Mouse (Mus musculus): Measurements from ENCODE around the gene Sowaha. TPM values are rescaled to one million over a fixed set of nuclear protein-coding genes. Genes with fewer than 3 reads are reported as not detected.

The Sowaha gene
- total RNA-seq, 2 experiments from 2014 or later = 0.08 to 0.12 TPM

- no peak for DNase-seq
- intact Hi-C loops (cut with DNase I) = no loop called here
Observed at GRCm38 (mm10) chr11:53507098-53507805, 27.2 kb upstream of the Sowaha start.

- intact Hi-C loops (cut with DNase I) = no loop called here
- DNase-seq = no peak
Observed at GRCm38 (mm10) chr11:53505026-53505663, 25.1 kb upstream of the Sowaha start.

GRCm38 (mm10) chr11:53504376-53504775 lies 24.3 kb upstream of the Sowaha start:
- intact Hi-C loops (cut with DNase I) = no loop called here
- DNase-seq = no peak

GRCm38 (mm10) chr11:53503738-53504137 lies 23.7 kb upstream of the Sowaha start:
- intact Hi-C loops (cut with DNase I) = no loop called here
- DNase-seq = no peak

GRCm38 (mm10) chr11:53502039-53502765 lies 22.1 kb upstream of the Sowaha start:
- DNase-seq = no peak
- intact Hi-C loops (cut with DNase I) = no loop called here

- no peak for DNase-seq
- intact Hi-C loops (cut with DNase I) = no loop called here
Observed at GRCm38 (mm10) chr11:53500569-53500968, 20.5 kb upstream of the Sowaha start.

GRCm38 (mm10) chr11:53496946-53497345 lies 16.9 kb upstream of the Sowaha start:
- DNase-seq = no peak
- intact Hi-C loops (cut with DNase I) = no loop called here

- intact Hi-C loops (cut with DNase I) = no loop called here
- DNase-seq = no peak
Observed at GRCm38 (mm10) chr11:53495417-53495816, 15.3 kb upstream of the Sowaha start.

- DNase-seq = no peak
- intact Hi-C loops (cut with DNase I) = no loop called here
Observed at GRCm38 (mm10) chr11:53493243-53493955, 13.3 kb upstream of the Sowaha start.

GRCm38 (mm10) chr11:53491954-53492401 lies 11.9 kb upstream of the Sowaha start:
- intact Hi-C loops (cut with DNase I) = no loop called here
- no peak for DNase-seq

GRCm38 (mm10) chr11:53489421-53489820 lies 9.3 kb upstream of the Sowaha start:
- DNase-seq = no peak
- intact Hi-C loops (cut with DNase I) = no loop called here

GRCm38 (mm10) chr11:53489007-53489406 lies 8.9 kb upstream of the Sowaha start:
- DNase-seq = no peak

GRCm38 (mm10) chr11:53486822-53487594 lies 6.9 kb upstream of the Sowaha start:
- intact Hi-C loops (cut with DNase I) = no loop called here

More at GRCm38 (mm10) chr11:53489007-53489406, 8.9 kb upstream of the Sowaha start:
- intact Hi-C loops (cut with DNase I) = no loop called here

GRCm38 (mm10) chr11:53486351-53486750 lies 6.3 kb upstream of the Sowaha start:
- no peak for DNase-seq
- intact Hi-C loops (cut with DNase I) = no loop called here

More at GRCm38 (mm10) chr11:53486822-53487594, 6.9 kb upstream of the Sowaha start:
- no peak for DNase-seq

- intact Hi-C loops (cut with DNase I) = no loop called here
- DNase-seq = no peak
Observed at GRCm38 (mm10) chr11:53485719-53486118, 5.6 kb upstream of the Sowaha start.

GRCm38 (mm10) chr11:53483159-53483891 lies 3.3 kb upstream of the Sowaha start:
- intact Hi-C loops (cut with DNase I) = no loop called here
- no peak for DNase-seq

GRCm38 (mm10) chr11:53481088-53481730 lies 1.1 kb upstream of the Sowaha start:
- intact Hi-C loops (cut with DNase I) = no loop called here
- DNase-seq = no peak

- intact Hi-C loops (cut with DNase I) = loop anchor here (10.0 kb wide), 1 partner anchor 86 kb away; the partner anchor contains the start of gene Kif3a
- DNase-seq = no peak
Observed at GRCm38 (mm10) chr11:53479171-53479782, 797 bp downstream of the Sowaha start.
